Mouse (Mus musculus): ENCODE data around the gene Rbm18. TPM values are rescaled to one million over a fixed set of nuclear protein-coding genes. Genes with fewer than 3 reads are reported as not detected.

Gene Rbm18
- polyA plus RNA-seq, 2 experiments from 2014 or later = 50.5 to 61.5 TPM

- no peak for ATAC-seq
These were observed 32.1 kb downstream of the Rbm18 start for GRCm38 (mm10) chr2:36104436-36104955.

GRCm38 (mm10) chr2:36103555-36104367 is 32.8 kb downstream of the Rbm18 start:
- peak; percentile 10 for ATAC-seq

GRCm38 (mm10) chr2:36103069-36103554 is 33.5 kb downstream of the Rbm18 start:
- no peak for ATAC-seq

GRCm38 (mm10) chr2:36102559-36102946 is 34.0 kb downstream of the Rbm18 start:
- peak; percentile 34 for ATAC-seq

- no peak for ATAC-seq
These were observed 34.6 kb downstream of the Rbm18 start for GRCm38 (mm10) chr2:36101866-36102558.

GRCm38 (mm10) chr2:36099739-36100138 is 36.8 kb downstream of the Rbm18 start:
- ATAC-seq = no peak

GRCm38 (mm10) chr2:36098021-36098420 is 38.6 kb downstream of the Rbm18 start:
- ATAC-seq = no peak

- no peak for ATAC-seq
These were observed 39.3 kb downstream of the Rbm18 start for GRCm38 (mm10) chr2:36097129-36097815.

- no peak for ATAC-seq
These were observed 42.6 kb downstream of the Rbm18 start for GRCm38 (mm10) chr2:36093914-36094475.

- no peak for ATAC-seq
These were observed 43.3 kb downstream of the Rbm18 start for GRCm38 (mm10) chr2:36093301-36093700.

GRCm38 (mm10) chr2:36092748-36093147 is 43.8 kb downstream of the Rbm18 start:
- ATAC-seq = no peak

- peak; percentile 34 for ATAC-seq
These were observed 45.5 kb downstream of the Rbm18 start for GRCm38 (mm10) chr2:36090853-36091741.

- ATAC-seq = no peak
These were observed 47.4 kb downstream of the Rbm18 start for GRCm38 (mm10) chr2:36089190-36089589.

GRCm38 (mm10) chr2:36085041-36085440 is 51.5 kb downstream of the Rbm18 start:
- ATAC-seq = no peak

- no peak for ATAC-seq
These were observed 53.6 kb downstream of the Rbm18 start for GRCm38 (mm10) chr2:36082802-36083580.

- ATAC-seq = no peak
These were observed 55.1 kb downstream of the Rbm18 start for GRCm38 (mm10) chr2:36081446-36081845.

- no peak for ATAC-seq
These were observed 59.3 kb downstream of the Rbm18 start for GRCm38 (mm10) chr2:36077160-36077761.

GRCm38 (mm10) chr2:36075210-36075609 is 61.4 kb downstream of the Rbm18 start:
- no peak for ATAC-seq

GRCm38 (mm10) chr2:36073781-36074180 is 62.8 kb downstream of the Rbm18 start:
- no peak for ATAC-seq

GRCm38 (mm10) chr2:36071660-36072305 is 64.8 kb downstream of the Rbm18 start:
- no peak for ATAC-seq
